In genomic region chr17:5390682-5391081, GRCm38 (mm10) we compare ENCODE assay signal across 32 mouse cellular contexts. TPM values are rescaled to one million over a fixed set of nuclear protein-coding genes. Genes with fewer than 3 reads are reported as not detected.
DNase-seq lines count a peak whose midpoint lies in the region; ATAC-seq and TF ChIP-seq lines count a peak whose summit lies in the region.
"Had no signal": no experiment of that assay in that cellular context is flagged by ENCODE, and none has a peak within 500 bp of the region (broad histone marks: within the 10 kb centered on the region; RNA-seq: fewer than 3 reads in every experiment).

No protein-coding gene starts in this region.

- H3K27ac ChIP-seq in forebrain, embryonic 14.5 days (ENCODE audit: low read depth, low read length): 0 out of 2 replicates have a peak overlapping the region, but pooled peaks have one; percentile 9
- no peak overlapping the region for H3K27ac ChIP-seq in forebrain, embryonic 11.5 days (ENCODE audit: low read depth, low read length)
- no peak overlapping the region for H3K27ac ChIP-seq in midbrain, embryonic 16.5 days (ENCODE audit: low read length)
- H3K27ac ChIP-seq in midbrain, embryonic 13.5 days: no peak overlapping the region
- H3K27ac ChIP-seq in hindbrain, postnatal 0 days: 0 out of 2 replicates have a peak overlapping the region, but pooled peaks have one; percentile 36
- no peak overlapping the region for H3K27ac ChIP-seq in lung, postnatal 0 days (ENCODE audit: low read length)
- H3K27ac ChIP-seq: forebrain, embryonic 15.5 days; heart, embryonic 10.5 days; heart, embryonic 15.5 days; left cerebral cortex, adult 2 months; liver, embryonic 14.5 days; neural tube, embryonic 12.5 days had no signal

- peak; percentile 28 for DNase-seq in forebrain, embryonic 14.5 days (ENCODE audit: low spot score)
- DNase-seq in forebrain, embryonic 11.5 days (ENCODE audit: low spot score): no peak
- DNase-seq in hindbrain, postnatal 0 days (ENCODE audit: low spot score): peak; percentile 49
- no peak for DNase-seq in lung, postnatal 0 days (ENCODE audit: low spot score)
- DNase-seq in kidney, postnatal 10 days: no peak
- DNase-seq: adrenal gland, adult 8-10 months; cerebellum, adult 11 months; cerebellum, adult 9-10 months; cerebellum, postnatal 36 days; gastrocnemius, postnatal 25 days; heart, adult 11 months; kidney, adult 9 months; kidney, postnatal 14 days; left cerebral cortex, postnatal 4 days; liver; lung, adult 2 months; lung, postnatal 14 days; right cerebral cortex, adult 18-20 months; spleen, adult 18-20 months; thymus, postnatal 14 days had no signal

- no peak overlapping the region for H3K4me2 ChIP-seq in forebrain, embryonic 14.5 days (ENCODE audit: low read length)
- no peak overlapping the region for H3K4me2 ChIP-seq in forebrain, embryonic 11.5 days (ENCODE audit: low read depth, low read length, severe bottlenecking)
- H3K4me2 ChIP-seq in midbrain, embryonic 16.5 days (ENCODE audit: low read length): no peak overlapping the region
- no peak overlapping the region for H3K4me2 ChIP-seq in midbrain, embryonic 13.5 days (replicated peaks)
- no peak overlapping the region for H3K4me2 ChIP-seq in hindbrain, postnatal 0 days (ENCODE audit: low read depth, low read length)
- no peak overlapping the region for H3K4me2 ChIP-seq in lung, postnatal 0 days (replicated peaks; ENCODE audit: low read depth, low read length)
- H3K4me2 ChIP-seq: forebrain, embryonic 15.5 days; heart, embryonic 15.5 days; neural tube, embryonic 12.5 days had no signal

- 0 out of 2 replicates have a peak overlapping the region, but pooled peaks have one; percentile 25 for H3K9ac ChIP-seq in forebrain, embryonic 14.5 days (ENCODE audit: low read length)
- H3K9ac ChIP-seq in forebrain, embryonic 11.5 days (ENCODE audit: low read length): no peak overlapping the region
- H3K9ac ChIP-seq in midbrain, embryonic 16.5 days (ENCODE audit: low read depth, low read length): 0 out of 2 replicates have a peak overlapping the region, but pooled peaks have one; percentile 23
- H3K9ac ChIP-seq in midbrain, embryonic 13.5 days (replicated peaks): no peak overlapping the region
- H3K9ac ChIP-seq in hindbrain, postnatal 0 days (replicated peaks; ENCODE audit: low read length): no peak overlapping the region
- no peak overlapping the region for H3K9ac ChIP-seq in lung, postnatal 0 days (replicated peaks; ENCODE audit: low read depth)
- H3K9ac ChIP-seq: forebrain, embryonic 15.5 days; heart, embryonic 15.5 days; liver, embryonic 14.5 days; neural tube, embryonic 12.5 days had no signal

- no peak for TF ChIP-seq EP300 in lung, postnatal 0 days (IDR thresholded peaks at IDR 0.05)

- no peak for ATAC-seq in forebrain, embryonic 14.5 days
- no peak for ATAC-seq in forebrain, embryonic 11.5 days (replicated peaks; ENCODE audit: low FRiP score)
- no peak for ATAC-seq in midbrain, embryonic 16.5 days
- no peak for ATAC-seq in midbrain, embryonic 13.5 days
- ATAC-seq in hindbrain, postnatal 0 days: 0 out of 2 replicates have a peak, but pooled peaks have one; percentile 18
- no peak for ATAC-seq in lung, postnatal 0 days
- ATAC-seq: forebrain, embryonic 15.5 days; intestine, postnatal 0 days had no signal

- no peaks in the 10 kb centered on the region for H3K9me3 ChIP-seq in forebrain, embryonic 14.5 days (replicated peaks; ENCODE audit: control insufficient read depth, low read length)
- H3K9me3 ChIP-seq in forebrain, embryonic 11.5 days (ENCODE audit: control insufficient read depth, low read length): no peaks in the 10 kb centered on the region
- no peaks in the 10 kb centered on the region for H3K9me3 ChIP-seq in midbrain, embryonic 16.5 days (replicated peaks; ENCODE audit: control insufficient read depth, low read length, poor library complexity, severe bottlenecking)
- H3K9me3 ChIP-seq in midbrain, embryonic 13.5 days: peaks cover 8% of the 10 kb centered on the region; the same call in 1 of the 2 replicates
- no peaks in the 10 kb centered on the region for H3K9me3 ChIP-seq in hindbrain, postnatal 0 days (ENCODE audit: low read length)
- no peaks in the 10 kb centered on the region for H3K9me3 ChIP-seq in lung, postnatal 0 days (ENCODE audit: low read length)
- H3K9me3 ChIP-seq: forebrain, embryonic 15.5 days; heart, embryonic 10.5 days; heart, embryonic 15.5 days; neural tube, embryonic 12.5 days had no signal

- H3K27me3 ChIP-seq in forebrain, embryonic 14.5 days (replicated peaks; ENCODE audit: control insufficient read depth, insufficient read depth, low read length): no peaks in the 10 kb centered on the region
- H3K27me3 ChIP-seq in forebrain, embryonic 11.5 days (ENCODE audit: control insufficient read depth, insufficient read depth, low read length): no peaks in the 10 kb centered on the region
- H3K27me3 ChIP-seq in midbrain, embryonic 16.5 days (ENCODE audit: control insufficient read depth, insufficient read depth, low read depth, low read length): no peaks in the 10 kb centered on the region
- H3K27me3 ChIP-seq in midbrain, embryonic 13.5 days: no peaks in the 10 kb centered on the region
- no peaks in the 10 kb centered on the region for H3K27me3 ChIP-seq in hindbrain, postnatal 0 days (ENCODE audit: insufficient read depth, low read length)
- no peaks in the 10 kb centered on the region for H3K27me3 ChIP-seq in lung, postnatal 0 days (replicated peaks; ENCODE audit: insufficient read depth, low read length)
- H3K27me3 ChIP-seq: forebrain, embryonic 15.5 days; heart, embryonic 15.5 days; neural tube, embryonic 12.5 days had no signal

- no peaks in the 10 kb centered on the region for H3K36me3 ChIP-seq in forebrain, embryonic 14.5 days (ENCODE audit: control insufficient read depth, insufficient read depth, low read length)
- H3K36me3 ChIP-seq in forebrain, embryonic 11.5 days (ENCODE audit: control insufficient read depth, insufficient read depth, low read length): no peaks in the 10 kb centered on the region
- H3K36me3 ChIP-seq in midbrain, embryonic 16.5 days (ENCODE audit: control insufficient read depth, insufficient read depth, low read length): no peaks in the 10 kb centered on the region
- no peaks in the 10 kb centered on the region for H3K36me3 ChIP-seq in midbrain, embryonic 13.5 days
- no peaks in the 10 kb centered on the region for H3K36me3 ChIP-seq in hindbrain, postnatal 0 days (ENCODE audit: insufficient read depth, low read length)
- no peaks in the 10 kb centered on the region for H3K36me3 ChIP-seq in lung, postnatal 0 days (ENCODE audit: insufficient read depth, low read length)
- H3K36me3 ChIP-seq: forebrain, embryonic 15.5 days; heart, embryonic 10.5 days; heart, embryonic 15.5 days; neural tube, embryonic 12.5 days had no signal

- H3K4me3 ChIP-seq in forebrain, embryonic 14.5 days (ENCODE audit: low read depth, low read length): no peak overlapping the region
- no peak overlapping the region for H3K4me3 ChIP-seq in forebrain, embryonic 11.5 days (ENCODE audit: low read depth, low read length)
- H3K4me3 ChIP-seq in midbrain, embryonic 16.5 days (ENCODE audit: low read depth, low read length): no peak overlapping the region
- H3K4me3 ChIP-seq in midbrain, embryonic 13.5 days (replicated peaks): no peak overlapping the region
- H3K4me3 ChIP-seq in hindbrain, postnatal 0 days (ENCODE audit: low read length): no peak overlapping the region
- no peak overlapping the region for H3K4me3 ChIP-seq in lung, postnatal 0 days (ENCODE audit: low read depth, low read length)
- H3K4me3 ChIP-seq: forebrain, embryonic 15.5 days; heart, embryonic 10.5 days; heart, embryonic 15.5 days; left cerebral cortex, adult 2 months; neural tube, embryonic 12.5 days had no signal

- no peak for TF ChIP-seq CTCF in hindbrain, postnatal 0 days (IDR thresholded peaks at IDR 0.05; ENCODE audit: low read depth)
- no peak for TF ChIP-seq CTCF in lung, postnatal 0 days (IDR thresholded peaks at IDR 0.05)

- peaks cover 2% of the 10 kb centered on the region; the same call in 1 of the 2 replicates for H3K4me1 ChIP-seq in forebrain, embryonic 14.5 days (ENCODE audit: control insufficient read depth, insufficient read depth, low read length)
- no peaks in the 10 kb centered on the region for H3K4me1 ChIP-seq in forebrain, embryonic 11.5 days (replicated peaks; ENCODE audit: control insufficient read depth, insufficient read depth, low read length)
- peaks cover 4% of the 10 kb centered on the region for H3K4me1 ChIP-seq in midbrain, embryonic 16.5 days (ENCODE audit: control insufficient read depth, insufficient read depth, low read length)
- H3K4me1 ChIP-seq in midbrain, embryonic 13.5 days (replicated peaks): no peaks in the 10 kb centered on the region
- no peaks in the 10 kb centered on the region for H3K4me1 ChIP-seq in hindbrain, postnatal 0 days (ENCODE audit: insufficient read depth, low read length)
- no peaks in the 10 kb centered on the region for H3K4me1 ChIP-seq in lung, postnatal 0 days (ENCODE audit: insufficient read depth, low read depth, low read length)

- 16% methylated on average over 10 of the region's 10 CpGs for WGBS in forebrain, embryonic 14.5 days
- WGBS in forebrain, embryonic 11.5 days: 42% methylated on average over 10 of the region's 10 CpGs
- WGBS in midbrain, embryonic 16.5 days: 47% methylated on average over 10 of the region's 10 CpGs
- WGBS in midbrain, embryonic 13.5 days: 58% methylated on average over 10 of the region's 10 CpGs
- 50% methylated on average over 10 of the region's 10 CpGs for WGBS in hindbrain, postnatal 0 days
- WGBS in lung, postnatal 0 days: 66% methylated on average over 10 of the region's 10 CpGs

RNA-seq across cellular contexts. Expression of gene Ldhal6b, which starts 27.9 kb away (rescaled TPM):
- not detected in 2 replicates for polyA plus RNA-seq in forebrain, embryonic 14.5 days (2014; fragmentation: Nextera tagmentation; extraction: Ambion mirVana)
- polyA plus RNA-seq in forebrain, embryonic 11.5 days (2014; fragmentation: Nextera tagmentation; extraction: Ambion mirVana): not detected in 2 replicates
- 0.25 TPM in 1 of 2 replicates, not detected in the other for polyA plus RNA-seq in midbrain, embryonic 16.5 days (2015; fragmentation: Nextera tagmentation; extraction: Ambion mirVana)
- polyA plus RNA-seq in midbrain, embryonic 13.5 days (2015; fragmentation: Nextera tagmentation; extraction: Ambion mirVana): 0.23 TPM in 1 of 2 replicates, not detected in the other
- 0.84 and 1.5 TPM in 2 replicates for total RNA-seq in hindbrain, postnatal 0 days (2014; rRNA removed)
- not detected in 2 replicates for polyA plus RNA-seq in hindbrain, postnatal 0 days (2015; fragmentation: Nextera tagmentation; extraction: Ambion mirVana)
- polyA plus RNA-seq in lung, postnatal 0 days (2015; fragmentation: Nextera tagmentation; extraction: Ambion mirVana): not detected in 2 replicates
- polyA plus RNA-seq: C2C12; embryonic facial prominence, embryonic 11.5 days; forebrain, embryonic 15.5 days; heart, embryonic 10.5 days; heart, embryonic 15.5 days; intestine, postnatal 0 days; neural tube, embryonic 12.5 days; stomach, embryonic 16.5 days had no signal

RNA-seq across cellular contexts. Expression of gene Tmem242, which starts 49.4 kb away (rescaled TPM):
- 115 and 124 TPM in 2 replicates for polyA plus RNA-seq in forebrain, embryonic 14.5 days (2014; fragmentation: Nextera tagmentation; extraction: Ambion mirVana)
- polyA plus RNA-seq in forebrain, embryonic 11.5 days (2014; fragmentation: Nextera tagmentation; extraction: Ambion mirVana): 140 and 141 TPM in 2 replicates
- polyA plus RNA-seq in midbrain, embryonic 16.5 days (2015; fragmentation: Nextera tagmentation; extraction: Ambion mirVana): 96.3 and 109 TPM in 2 replicates
- 109 and 111 TPM in 2 replicates for polyA plus RNA-seq in midbrain, embryonic 13.5 days (2015; fragmentation: Nextera tagmentation; extraction: Ambion mirVana)
- total RNA-seq in hindbrain, postnatal 0 days (2014; rRNA removed): 57.0 and 67.1 TPM in 2 replicates
- polyA plus RNA-seq in hindbrain, postnatal 0 days (2015; fragmentation: Nextera tagmentation; extraction: Ambion mirVana): 134 and 147 TPM in 2 replicates
- polyA plus RNA-seq in lung, postnatal 0 days (2015; fragmentation: Nextera tagmentation; extraction: Ambion mirVana): 84.3 and 89.0 TPM in 2 replicates

Comparison
In these comparisons a context has a peak if more than half of its experiments do, and no peak if none do; other contexts are left out.
1. DNase-seq: peak in forebrain, embryonic 14.5 days (single experiment) and hindbrain, postnatal 0 days (single experiment); none in forebrain, embryonic 11.5 days (single experiment), lung, postnatal 0 days (single experiment) and kidney, postnatal 10 days (single experiment).
2. H3K27ac ChIP-seq: peak in forebrain, embryonic 14.5 days (single experiment) and hindbrain, postnatal 0 days (single experiment); none in forebrain, embryonic 11.5 days (single experiment), midbrain, embryonic 16.5 days (single experiment), midbrain, embryonic 13.5 days (single experiment) and lung, postnatal 0 days (single experiment).
3. H3K9ac ChIP-seq: peak in forebrain, embryonic 14.5 days (single experiment) and midbrain, embryonic 16.5 days (single experiment); none in forebrain, embryonic 11.5 days (single experiment), midbrain, embryonic 13.5 days (single experiment), hindbrain, postnatal 0 days (single experiment) and lung, postnatal 0 days (single experiment).